Mouse (Mus musculus): ENCODE measurements around the gene Gm10197. TPM values are rescaled to one million over a fixed set of nuclear protein-coding genes. Genes with fewer than 3 reads are reported as not detected.

Gm10197 gene
- polyA plus RNA-seq, 1 experiment: not detected

DNA sequence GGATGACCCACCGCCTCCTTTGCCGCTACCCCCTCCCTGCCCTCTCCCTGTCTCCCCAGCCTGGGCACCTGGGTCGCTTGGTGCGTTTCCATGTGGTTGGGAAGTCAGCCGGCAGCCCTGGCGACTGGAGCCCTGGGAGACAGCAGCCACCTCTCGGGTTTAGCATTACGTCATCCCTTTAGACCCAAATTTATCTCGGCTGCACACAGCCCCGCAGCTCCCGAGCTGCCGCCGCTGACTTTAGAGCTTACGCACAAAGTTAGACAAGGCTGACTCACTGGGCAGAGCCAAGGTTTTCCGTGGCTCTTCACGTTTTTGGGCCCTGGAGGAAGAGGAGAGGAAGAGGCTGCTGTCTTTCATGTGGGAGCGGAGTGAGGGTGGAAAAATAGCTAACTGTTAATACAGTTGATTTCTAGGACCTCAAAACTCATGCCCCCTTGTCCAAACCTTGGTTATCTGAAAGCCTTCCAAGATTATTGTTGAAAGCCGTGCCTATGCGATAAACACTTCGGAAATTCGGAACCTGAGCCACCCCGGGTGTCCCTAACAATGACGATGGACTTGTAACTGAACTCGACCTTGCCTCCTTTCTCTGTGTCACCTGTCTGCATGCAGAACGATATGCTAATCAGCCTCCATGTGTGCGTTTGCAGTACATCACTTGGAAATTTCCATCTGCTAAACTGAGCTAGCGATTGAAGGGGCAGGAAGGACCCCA lies 45.8 kb downstream of the Gm10197 start:
- H3K4me1 ChIP-seq (ENCODE audit: control insufficient read depth, insufficient read depth, low read length): peaks cover 9% of the 10 kb centered on the region
- H3K27me3 ChIP-seq (ENCODE audit: control insufficient read depth, insufficient read depth, low read length): no peaks in the 10 kb centered on the region
- peak overlapping the region; percentile 8; the same call in 1 of the 2 replicates for H3K4me3 ChIP-seq (ENCODE audit: control insufficient read depth, low read depth, low read length)
- TF ChIP-seq CTCF (IDR thresholded peaks at IDR 0.05; ENCODE audit: control insufficient read depth, insufficient read depth, insufficient replicate concordance, low read depth, low read length) (no peak), POLR2A (IDR thresholded peaks at IDR 0.05; ENCODE audit: control insufficient read depth, low read depth, low read length) (no peak)
- H3K27ac ChIP-seq (ENCODE audit: control insufficient read depth, insufficient read depth, low read depth, low read length): no peak overlapping the region
- no peaks in the 10 kb centered on the region for H3K36me3 ChIP-seq (ENCODE audit: control insufficient read depth, insufficient read depth, low read length)

- TF ChIP-seq POLR2A (IDR thresholded peaks at IDR 0.05; ENCODE audit: control insufficient read depth, low read depth, low read length): no peak
- TF ChIP-seq CTCF (IDR thresholded peaks at IDR 0.05; ENCODE audit: control insufficient read depth, insufficient read depth, insufficient replicate concordance, low read depth, low read length): no peak
- Histone ChIP-seq H3K36me3 (ENCODE audit: control insufficient read depth, insufficient read depth, low read length) (no peaks in the 10 kb centered on the region), H3K27me3 (ENCODE audit: control insufficient read depth, insufficient read depth, low read length) (no peaks in the 10 kb centered on the region), H3K4me3 (ENCODE audit: control insufficient read depth, low read depth, low read length) (no peak overlapping the region), H3K4me1 (ENCODE audit: control insufficient read depth, insufficient read depth, low read length) (peaks cover under 1% of the 10 kb centered on the region), H3K27ac (ENCODE audit: control insufficient read depth, insufficient read depth, low read depth, low read length) (no peak overlapping the region)
Observed at GRCm38 (mm10) chr19:53324866-53325265, 46.7 kb downstream of the Gm10197 start.

- Histone ChIP-seq H3K36me3 (ENCODE audit: control insufficient read depth, insufficient read depth, low read length) (no peaks in the 10 kb centered on the region), H3K27ac (ENCODE audit: control insufficient read depth, insufficient read depth, low read depth, low read length) (no peak overlapping the region), H3K27me3 (ENCODE audit: control insufficient read depth, insufficient read depth, low read length) (no peaks in the 10 kb centered on the region), H3K4me1 (ENCODE audit: control insufficient read depth, insufficient read depth, low read length) (peaks cover 2% of the 10 kb centered on the region; the same call in 1 of the 2 replicates), H3K4me3 (ENCODE audit: control insufficient read depth, low read depth, low read length) (no peak overlapping the region)
- TF ChIP-seq CTCF (IDR thresholded peaks at IDR 0.05; ENCODE audit: control insufficient read depth, insufficient read depth, insufficient replicate concordance, low read depth, low read length): no peak
- no peak for TF ChIP-seq POLR2A (IDR thresholded peaks at IDR 0.05; ENCODE audit: control insufficient read depth, low read depth, low read length)
Observed at GRCm38 (mm10) chr19:53322438-53323048, 49.0 kb downstream of the Gm10197 start.

Other genes with a start within 250 kb of the Gm10197 start
- gene Add3, start 231.3 kb downstream of the Gm10197 start, polyA plus RNA-seq (2012; rRNA removed): 27.2 and 29.0 TPM in 2 replicates
- gene Mxi1, start 61.2 kb downstream of the Gm10197 start, polyA plus RNA-seq (2012; rRNA removed): 54.8 and 55.6 TPM in 2 replicates
- gene Smndc1, start 18.8 kb upstream of the Gm10197 start, polyA plus RNA-seq (2012; rRNA removed): 9.1 and 12.2 TPM in 2 replicates
- 6.7 and 7.9 TPM in 2 replicates for gene Dusp5, start 157.3 kb upstream of the Gm10197 start, polyA plus RNA-seq (2012; rRNA removed)
- 28.5 and 34.0 TPM in 2 replicates for gene Nutf2-ps1, start 217.3 kb upstream of the Gm10197 start, polyA plus RNA-seq (2012; rRNA removed)
- gene Smc3, start 228.6 kb upstream of the Gm10197 start, polyA plus RNA-seq (2012; rRNA removed): 8.1 and 10.0 TPM in 2 replicates

Data from testis, adult 2 months (tissue).